Mouse (Mus musculus) spleen, adult 2 months (tissue): ENCODE data around the gene Bysl. TPM values are rescaled to one million over a fixed set of nuclear protein-coding genes. Genes with fewer than 3 reads are reported as not detected.
"Not testable (repeated sequence)": the region's sequence is repeated elsewhere in the genome, so short reads cannot be mapped to it uniquely, and the experiment has no call there.

Experiments
- DNase-seq, 2 experiments: peaks; one replicate each; pipeline versions ENCODE4 v3.0.0 to v3.0.0-alpha.2; 2012 to 2021; ENCODE audit warnings: low spot score in 2 of 2, low read depth in 1 of 2
- H3K27ac ChIP-seq: fragments of 200-500 bp; 2 replicates; pipeline ENCODE4 v1.5.1; 2012; ENCODE audit warnings: low read length, inconsistent platforms; ENCODE audit not compliant: insufficient read depth
- H3K27me3 ChIP-seq: fragments of 200-500 bp; 2 replicates; pipeline ENCODE4 v1.6.1; 2012; ENCODE audit warnings: mild to moderate bottlenecking, moderate library complexity, low read length, inconsistent platforms; ENCODE audit not compliant: control insufficient read depth, insufficient read depth
- H3K36me3 ChIP-seq: fragments of 200-500 bp; 2 replicates; pipeline ENCODE4 v1.6.1; 2012; ENCODE audit warnings: mild to moderate bottlenecking, low read length, inconsistent platforms; ENCODE audit not compliant: control insufficient read depth, insufficient read depth
- H3K4me1 ChIP-seq: fragments of 200-500 bp; 2 replicates; pipeline ENCODE4 v1.6.1; 2011; ENCODE audit warnings: inconsistent platforms; ENCODE audit not compliant: control insufficient read depth, insufficient read depth, insufficient read length
- H3K4me3 ChIP-seq: fragments of 200-500 bp; 2 replicates; pipeline ENCODE4 v1.5.1; 2011; ENCODE audit warnings: mild to moderate bottlenecking, inconsistent platforms; ENCODE audit not compliant: insufficient read depth, insufficient read length; ENCODE audit errors: extremely low read depth
- CTCF ChIP-seq: fragments of 200-500 bp; IDR thresholded peaks from 2 replicates; pipeline ENCODE4 v1.5.1; 2011; ENCODE audit warnings: mild to moderate bottlenecking, inconsistent platforms; ENCODE audit not compliant: insufficient read depth, insufficient read length, insufficient replicate concordance; ENCODE audit errors: extremely low read depth
- POLR2A ChIP-seq: fragments of 200-500 bp; IDR thresholded peaks from 2 replicates; pipeline ENCODE4 v1.6.1; 2011; ENCODE audit warnings: low read depth, low read length, inconsistent platforms
- WGBS: fragments of 180-500 bp; shearing (Covaris S2); methylation state at CpG from one replicate; pipeline ENCODE4 v1.1.7; 2018; 5-methylcytosine and 5-hydroxymethylcytosine counted together
- polyA plus RNA-seq: library from polyadenylated mRNA; depleted of rRNA; stranded (reverse); fragments of >200 nt; gene quantifications from 2 replicates; pipeline ENCODE4 v1.2.3, GENCODE M21; 2012; rRNA removed

Bysl gene
- 5.8 and 7.5 TPM in 2 replicates for polyA plus RNA-seq

GRCm38 (mm10) chr17:47610849-47611660, at the start of gene Bysl, which contains the start of the genes Med20 and Gm20517:
TSS of gene Bysl (minus strand) at chr17:47611492.
TSS of gene Med20 (plus strand) at chr17:47611582.
TSS of gene Gm20517 (plus strand) at chr17:47611589.
- peak within 1 kb of the TSS; percentile 79 for H3K4me3 ChIP-seq
- peak; percentile 93 to 95 for DNase-seq
- H3K27ac ChIP-seq = peak within 1 kb of the TSS; percentile 66
- H3K4me1 ChIP-seq = peaks cover 6% of the 10 kb centered on the region; the same call in 1 of the 2 replicates
- 0 out of 2 replicates have a peak, but pooled peaks have one; percentile 23 for TF ChIP-seq POLR2A
- TF ChIP-seq CTCF = peak; percentile 85
- H3K36me3 ChIP-seq = peaks cover 1% of the 10 kb centered on the region
- no peaks in the 10 kb centered on the region for H3K27me3 ChIP-seq
- under 1% methylated on average over 59 of the region's 59 CpGs for WGBS

DNA sequence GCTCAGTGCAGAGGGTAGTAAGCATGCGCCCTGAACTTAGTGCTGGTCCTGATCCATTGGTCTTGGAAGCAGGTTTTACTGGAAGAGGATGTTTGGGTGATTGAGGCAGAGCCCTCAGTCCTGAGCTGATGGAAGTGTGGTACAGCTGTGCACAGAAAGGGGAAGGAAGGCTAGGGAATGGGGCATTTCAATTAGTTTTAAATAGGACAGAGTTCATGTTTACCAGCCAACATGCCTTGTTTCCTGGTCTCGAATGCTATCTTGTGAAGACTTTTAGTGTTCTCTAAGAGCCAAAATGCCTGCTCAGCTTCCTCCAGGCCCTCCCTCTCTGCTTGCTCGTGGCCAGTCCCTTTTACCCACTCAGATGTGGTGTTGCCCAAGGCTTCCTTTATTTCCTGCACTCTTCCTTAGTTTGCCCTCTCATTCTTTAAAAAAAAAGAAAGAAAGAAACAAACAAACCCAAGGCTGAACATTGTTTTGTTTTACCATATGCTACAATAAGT, 47.5 kb upstream of the Bysl start:
- no peaks in the 10 kb centered on the region for H3K4me1 ChIP-seq
- no peak overlapping the region for H3K27ac ChIP-seq
- no peak for TF ChIP-seq CTCF
- TF ChIP-seq POLR2A = no peak
- no peaks in the 10 kb centered on the region for H3K36me3 ChIP-seq
- H3K4me3 ChIP-seq = no peak overlapping the region
- DNase-seq = no peak
- H3K27me3 ChIP-seq = no peaks in the 10 kb centered on the region
- 44% methylated on average over 3 of the region's 3 CpGs for WGBS

- H3K4me3 ChIP-seq = no peak overlapping the region
- no peaks in the 10 kb centered on the region for H3K36me3 ChIP-seq
- TF ChIP-seq CTCF = no peak
- TF ChIP-seq POLR2A = no peak
- no peaks in the 10 kb centered on the region for H3K27me3 ChIP-seq
- no peak for DNase-seq
- WGBS = 97% methylated on average over 4 of the region's 4 CpGs
- H3K4me1 ChIP-seq = no peaks in the 10 kb centered on the region
- no peak overlapping the region for H3K27ac ChIP-seq
Observed at GRCm38 (mm10) chr17:47657901-47658300, 46.6 kb upstream of the Bysl start.

- Histone ChIP-seq H3K27ac (no peak overlapping the region), H3K4me1 (no peaks in the 10 kb centered on the region), H3K4me3 (no peak overlapping the region), H3K36me3 (no peaks in the 10 kb centered on the region), H3K27me3 (no peaks in the 10 kb centered on the region)
- no peak for DNase-seq
- 89% methylated on average over 5 of the region's 5 CpGs for WGBS
- TF ChIP-seq POLR2A = no peak
- no peak for TF ChIP-seq CTCF
Observed at GRCm38 (mm10) chr17:47655697-47656096, 44.4 kb upstream of the Bysl start.

- not testable (repeated sequence) for H3K36me3 ChIP-seq, DNase-seq, H3K4me3 ChIP-seq, H3K27me3 ChIP-seq, H3K27ac ChIP-seq, H3K4me1 ChIP-seq
- 93% methylated on average over 8 of the region's 8 CpGs for WGBS
Observed at GRCm38 (mm10) chr17:47654346-47654745, 43.1 kb upstream of the Bysl start.

GRCm38 (mm10) chr17:47651953-47652352, 40.7 kb upstream of the Bysl start:
- Histone ChIP-seq H3K27ac (no peak overlapping the region), H3K27me3 (no peaks in the 10 kb centered on the region), H3K36me3 (no peaks in the 10 kb centered on the region), H3K4me3 (no peak overlapping the region), H3K4me1 (no peaks in the 10 kb centered on the region)
- no peak for DNase-seq
- no peak for TF ChIP-seq CTCF
- no peak for TF ChIP-seq POLR2A
- 89% methylated on average over 2 of the region's 2 CpGs for WGBS

- Histone ChIP-seq H3K27ac (no peak overlapping the region), H3K36me3 (no peaks in the 10 kb centered on the region), H3K27me3 (no peaks in the 10 kb centered on the region), H3K4me3 (no peak overlapping the region), H3K4me1 (no peaks in the 10 kb centered on the region)
- no peak for TF ChIP-seq POLR2A
- TF ChIP-seq CTCF = no peak
- 88% methylated on average over 4 of the region's 4 CpGs for WGBS
- DNase-seq = no peak
Observed at GRCm38 (mm10) chr17:47648966-47649365, 37.7 kb upstream of the Bysl start.
